16 mouse cellular contexts compared by ENCODE assay signal in the genomic region with DNA sequence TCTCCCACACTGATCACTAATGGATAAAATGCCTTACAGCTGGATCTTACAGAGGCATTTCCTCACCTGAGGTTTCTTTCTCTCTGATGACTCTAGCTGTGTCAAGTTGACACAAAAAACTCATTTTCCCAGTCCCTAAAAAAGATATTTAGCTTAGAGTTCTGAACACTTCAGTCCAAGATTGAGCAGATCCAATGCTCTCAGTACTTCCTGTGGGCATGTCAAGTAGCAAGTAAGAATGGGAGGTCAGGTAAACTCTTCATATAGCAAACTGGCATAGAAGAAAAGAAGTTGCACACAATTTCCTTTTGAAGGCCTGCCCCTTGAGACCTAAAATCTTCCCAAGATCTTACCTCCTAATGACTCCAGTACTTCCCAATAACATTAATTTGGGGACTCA.
"Had no signal": no experiment of that assay in that cellular context is flagged by ENCODE, and none has a peak within 500 bp of the region (broad histone marks: within the 10 kb centered on the region; RNA-seq: fewer than 3 reads in every experiment).

No protein-coding gene starts in this region.

- H3K4me1 ChIP-seq: neural tube, embryonic 13.5 days; stomach, embryonic 15.5 days had no signal

- H3K4me3 ChIP-seq: neural tube, embryonic 13.5 days; neural tube, embryonic 15.5 days; stomach, embryonic 15.5 days had no signal

- H3K4me2 ChIP-seq: neural tube, embryonic 13.5 days; neural tube, embryonic 15.5 days; stomach, embryonic 15.5 days had no signal

- H3K27me3 ChIP-seq: neural tube, embryonic 13.5 days; neural tube, embryonic 15.5 days; stomach, embryonic 15.5 days had no signal

- DNase-seq: retina, postnatal 1 day; right cerebral cortex, adult 18-20 months; right cerebral cortex, postnatal 14 days; right cerebral cortex, postnatal 25 days; right cerebral cortex, postnatal 4 days; spleen, adult 18-20 months; thymus, adult 18-20 months; thymus, adult 2 months; thymus, postnatal 14 days; thymus, postnatal 25 days; thymus, postnatal 36 days; thymus, postnatal 4 days had no signal

- H3K9me3 ChIP-seq: neural tube, embryonic 13.5 days; neural tube, embryonic 15.5 days; stomach, embryonic 15.5 days had no signal

- H3K9ac ChIP-seq: neural tube, embryonic 13.5 days; neural tube, embryonic 15.5 days; stomach, embryonic 15.5 days had no signal

- H3K27ac ChIP-seq: neural tube, embryonic 13.5 days; neural tube, embryonic 15.5 days; stomach, embryonic 15.5 days; stomach, postnatal 0 days had no signal

- H3K36me3 ChIP-seq: neural tube, embryonic 13.5 days; neural tube, embryonic 15.5 days; stomach, embryonic 15.5 days had no signal
